Mouse (Mus musculus) neural tube, embryonic 12.5 days (tissue): ENCODE results near the gene Tcp1. TPM values are rescaled to one million over a fixed set of nuclear protein-coding genes. Genes with fewer than 3 reads are reported as not detected.
"Not testable (repeated sequence)": the region's sequence is repeated elsewhere in the genome, so short reads cannot be mapped to it uniquely, and the experiment has no call there.

Experiments used
- ATAC-seq: fragments of 200-750 bp; cut with Nextera tagmentation; 2 replicates; pipeline ENCODE4 v1.8.0; 2017; ENCODE audit warnings: low read depth, mild to moderate bottlenecking, moderate TSS enrichment, moderate library complexity; ENCODE audit not compliant: low FRiP score
- H3K27ac ChIP-seq: fragments of 300-500 bp; sonication (generic); 2 replicates; pipeline ENCODE4 v1.5.1; 2016
- H3K27me3 ChIP-seq: fragments of 300-500 bp; sonication (generic); replicated peaks from 2 replicates; pipeline ENCODE4 v1.6.1; 2016; ENCODE audit warnings: mild to moderate bottlenecking
- H3K36me3 ChIP-seq: fragments of 300-500 bp; sonication (generic); 2 replicates; pipeline ENCODE4 v1.6.1; 2016; ENCODE audit warnings: mild to moderate bottlenecking
- H3K4me1 ChIP-seq: fragments of 300-500 bp; sonication (generic); 2 replicates; pipeline ENCODE4 v1.6.1; 2016
- H3K4me2 ChIP-seq: fragments of 300-500 bp; sonication (generic); replicated peaks from 2 replicates; pipeline ENCODE4 v1.6.1; 2016; ENCODE audit warnings: mild to moderate bottlenecking
- H3K4me3 ChIP-seq: fragments of 300-500 bp; sonication (generic); 2 replicates; pipeline ENCODE4 v1.5.1; 2016
- H3K9ac ChIP-seq: fragments of 300-500 bp; sonication (generic); 2 replicates; pipeline ENCODE4 v1.6.1; 2016; ENCODE audit warnings: mild to moderate bottlenecking
- H3K9me3 ChIP-seq: fragments of 300-500 bp; sonication (generic); 2 replicates; pipeline ENCODE4 v1.6.1; 2016; ENCODE audit warnings: mild to moderate bottlenecking
- WGBS: fragments of 180-500 bp; shearing (Covaris S2); methylation state at CpG from one replicate; pipeline ENCODE4 v1.1.7; 2016; 5-methylcytosine and 5-hydroxymethylcytosine counted together
- polyA plus RNA-seq: library from polyadenylated mRNA; unstranded; fragments of >200 nt; fragmentation: Nextera tagmentation; extraction: Ambion mirVana; gene quantifications from 2 replicates; pipeline ENCODE4 v1.2.1, GENCODE M21; 2016

Gene Tcp1
- polyA plus RNA-seq, 1 experiment from 2014 or later, result 477 TPM

DNA sequence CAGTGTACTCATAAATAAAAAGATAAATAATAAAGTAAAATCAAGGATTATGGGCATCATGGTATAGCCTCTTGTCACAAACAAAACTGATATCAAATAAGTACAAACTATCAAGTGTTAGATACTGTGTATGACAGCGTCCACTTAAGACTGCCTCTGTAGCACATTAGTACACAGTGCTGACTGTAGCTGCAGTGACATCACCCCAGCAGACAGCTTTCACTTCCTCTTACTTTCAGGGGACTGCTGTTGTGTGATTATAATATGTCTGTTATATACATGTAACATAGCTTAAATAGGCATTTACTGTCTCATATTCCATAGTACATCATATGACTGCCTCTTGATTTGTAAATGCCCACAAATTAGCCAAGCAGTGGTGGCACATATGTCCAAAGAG, 5.6 kb downstream of the Tcp1 start:
- ATAC-seq, result no peak
- 100% methylated on average over 1 of the region's 1 CpGs for WGBS
- no peak overlapping the region for H3K9ac ChIP-seq

DNA sequence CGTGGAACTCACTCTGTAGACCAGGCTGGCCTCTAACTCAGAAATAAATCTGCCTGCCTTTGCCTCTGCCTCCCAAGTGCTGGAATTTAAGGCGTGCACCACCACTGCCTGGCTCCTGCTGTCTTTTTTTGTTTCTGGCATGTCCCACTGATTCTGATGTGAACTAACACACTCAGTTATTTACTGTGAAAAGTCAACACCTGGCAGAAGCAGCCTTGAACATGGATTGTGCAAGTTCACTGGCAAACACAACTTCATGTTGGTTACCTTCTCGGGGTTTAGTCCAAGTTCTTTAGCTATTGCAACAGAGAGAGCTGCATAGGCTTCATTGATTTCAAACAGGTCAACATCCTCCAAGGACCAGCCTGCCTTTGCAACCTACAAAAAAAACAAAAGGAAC, 9.5 kb downstream of the Tcp1 start:
- WGBS, result 92% methylated on average over 3 of the region's 3 CpGs
- Histone ChIP-seq H3K9me3 (no peaks in the 10 kb centered on the region), H3K27ac (no peak overlapping the region), H3K36me3 (peaks cover 71% of the 10 kb centered on the region), H3K9ac (no peak overlapping the region), H3K4me3 (no peak overlapping the region), H3K4me2 (no peak overlapping the region), H3K27me3 (no peaks in the 10 kb centered on the region), H3K4me1 (no peaks in the 10 kb centered on the region)
- no peak for ATAC-seq

More for the DNA sequence above, 5.6 kb downstream of the Tcp1 start:
- H3K4me2 ChIP-seq, result no peak overlapping the region
- no peaks in the 10 kb centered on the region for H3K9me3 ChIP-seq
- H3K4me3 ChIP-seq, result no peak overlapping the region
- peaks cover 73% of the 10 kb centered on the region for H3K36me3 ChIP-seq
- no peaks in the 10 kb centered on the region for H3K27me3 ChIP-seq
- peaks cover 3% of the 10 kb centered on the region; the same call in 1 of the 2 replicates for H3K4me1 ChIP-seq
- no peak overlapping the region for H3K27ac ChIP-seq

DNA sequence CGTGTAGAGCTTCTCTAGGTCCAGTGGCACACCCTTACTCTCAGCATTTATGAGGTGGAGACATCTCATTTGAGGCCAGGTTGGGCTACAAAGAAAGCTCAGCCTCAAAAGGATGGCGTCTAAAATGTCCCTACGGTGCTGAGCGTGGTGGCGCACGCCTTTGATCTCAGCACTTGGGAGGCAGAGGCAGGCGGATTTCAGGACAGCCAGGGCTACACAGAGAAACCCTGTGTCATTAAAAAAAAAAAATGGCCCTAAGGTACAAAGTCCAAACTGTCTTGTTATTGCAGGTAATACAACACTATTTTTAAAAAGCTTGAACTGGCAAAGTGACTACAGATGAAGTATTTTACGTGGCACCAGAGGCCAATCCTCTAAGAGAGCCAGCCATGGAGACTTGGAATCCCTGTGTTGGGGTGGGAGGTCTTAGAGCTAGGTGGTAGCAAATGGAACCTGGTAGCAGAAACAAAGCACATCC, 10.2 kb downstream of the Tcp1 start:
- no peak overlapping the region for H3K9ac ChIP-seq
- no peaks in the 10 kb centered on the region for H3K27me3 ChIP-seq
- H3K4me2 ChIP-seq, result no peak overlapping the region
- ATAC-seq, result no peak
- H3K4me1 ChIP-seq, result no peaks in the 10 kb centered on the region
- no peak overlapping the region for H3K4me3 ChIP-seq
- no peaks in the 10 kb centered on the region for H3K9me3 ChIP-seq
- H3K36me3 ChIP-seq, result peaks cover 63% of the 10 kb centered on the region
- WGBS, result 92% methylated on average over 8 of the region's 8 CpGs
- no peak overlapping the region for H3K27ac ChIP-seq

DNA sequence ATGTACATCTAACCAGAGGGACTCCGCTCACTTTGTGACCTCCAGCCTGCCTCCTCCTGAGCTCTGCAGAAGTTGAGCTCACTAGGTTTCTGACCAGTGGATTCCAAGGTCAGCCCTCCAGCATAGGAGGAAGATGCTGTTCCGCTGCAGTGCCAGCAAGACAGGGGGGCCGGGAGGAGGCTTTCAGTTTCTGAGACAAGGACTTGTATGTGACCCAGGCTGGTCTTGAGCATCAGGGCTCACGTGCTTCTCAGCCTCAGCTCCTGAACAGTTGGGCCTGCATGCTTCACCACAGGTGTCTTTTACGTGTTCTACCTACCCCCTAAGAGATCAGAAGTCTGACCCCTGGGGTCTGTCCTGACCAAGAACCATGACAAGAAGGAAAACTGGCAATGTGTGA, 16.1 kb downstream of the Tcp1 start:
- not testable (repeated sequence) for H3K36me3 ChIP-seq, ATAC-seq, H3K9ac ChIP-seq, H3K4me3 ChIP-seq, H3K27me3 ChIP-seq, H3K4me2 ChIP-seq, H3K27ac ChIP-seq, H3K4me1 ChIP-seq, H3K9me3 ChIP-seq
- WGBS, result 89% methylated on average over 5 of the region's 5 CpGs

DNA sequence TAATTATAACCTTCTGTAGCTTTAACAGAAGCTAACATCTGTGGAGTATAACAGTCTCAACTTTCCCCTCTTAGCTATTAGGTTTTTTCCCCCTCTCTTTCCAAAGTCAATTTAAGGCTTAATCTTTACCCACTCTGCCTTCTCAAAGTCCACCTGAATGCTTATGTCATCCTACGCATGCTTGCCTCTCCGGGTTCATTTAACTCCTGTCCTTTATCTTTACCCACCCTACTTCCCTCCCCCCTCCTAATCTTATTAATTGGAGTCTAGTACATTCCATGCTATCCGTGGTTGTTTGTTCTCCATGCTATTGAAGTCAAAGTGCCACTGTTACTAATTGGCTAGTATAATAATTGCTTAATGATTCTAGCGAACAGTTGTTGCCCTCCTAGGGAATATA, 20.2 kb downstream of the Tcp1 start:
- Histone ChIP-seq H3K4me3 (no peak overlapping the region), H3K36me3 (no peaks in the 10 kb centered on the region), H3K4me2 (no peak overlapping the region), H3K9me3 (no peaks in the 10 kb centered on the region), H3K4me1 (peaks cover 6% of the 10 kb centered on the region), H3K27me3 (no peaks in the 10 kb centered on the region), H3K27ac (no peak overlapping the region), H3K9ac (no peak overlapping the region)
- 63% methylated on average over 4 of the region's 4 CpGs for WGBS
- no peak for ATAC-seq

DNA sequence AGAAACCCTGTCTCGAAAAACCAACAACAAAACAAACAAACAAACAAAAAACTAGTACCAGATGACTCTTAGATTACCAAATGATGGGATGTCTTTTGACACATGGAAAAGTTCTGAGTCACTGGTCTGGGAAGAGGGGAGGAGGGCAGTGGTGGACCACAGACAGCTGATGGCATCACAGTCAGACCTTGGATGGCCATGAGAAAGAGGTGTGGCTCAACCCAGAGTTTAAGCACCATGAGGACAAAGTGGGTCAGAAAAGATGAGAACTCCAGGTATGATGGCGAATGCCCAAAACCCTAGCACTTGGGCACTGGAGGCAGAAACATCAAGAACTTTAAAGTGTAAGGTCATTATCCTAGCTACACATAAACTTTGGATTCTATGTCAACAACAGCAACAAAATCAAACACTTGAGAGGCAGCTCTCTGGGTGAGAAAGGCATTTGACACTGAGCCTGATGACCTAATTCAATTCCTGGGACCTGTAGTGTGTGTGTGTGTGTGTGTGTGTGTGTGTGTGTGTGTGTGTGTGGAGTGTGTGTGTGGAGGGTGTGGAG, 22.0 kb downstream of the Tcp1 start:
- H3K27ac ChIP-seq, result no peak overlapping the region
- H3K4me1 ChIP-seq, result peaks cover 6% of the 10 kb centered on the region
- H3K9ac ChIP-seq, result no peak overlapping the region
- H3K36me3 ChIP-seq, result peaks cover 5% of the 10 kb centered on the region
- no peaks in the 10 kb centered on the region for H3K27me3 ChIP-seq
- no peak overlapping the region for H3K4me2 ChIP-seq
- 91% methylated on average over 2 of the region's 2 CpGs for WGBS
- H3K9me3 ChIP-seq, result no peaks in the 10 kb centered on the region
- no peak overlapping the region for H3K4me3 ChIP-seq
- ATAC-seq, result no peak

DNA sequence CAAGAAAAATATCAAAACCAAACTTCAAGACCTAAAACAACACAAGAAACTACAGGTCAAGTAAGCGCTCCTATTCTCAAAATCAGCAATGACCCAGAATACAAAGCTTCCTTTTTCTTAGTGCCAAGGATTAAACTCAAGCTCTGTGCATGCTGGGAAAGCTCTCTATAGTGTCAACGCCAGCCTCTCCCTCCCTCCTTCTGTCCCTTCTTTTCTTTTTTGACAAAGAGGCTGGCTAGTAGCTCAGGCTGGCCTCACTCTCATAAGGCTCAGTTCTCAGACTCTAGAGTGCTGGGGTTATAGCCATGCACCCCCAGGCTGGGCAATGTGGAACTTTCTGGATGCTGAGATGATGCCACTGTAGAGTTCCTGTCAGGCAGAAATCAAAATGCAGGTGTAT, 22.6 kb downstream of the Tcp1 start:
- H3K27me3 ChIP-seq, result no peaks in the 10 kb centered on the region
- 61% methylated on average over 2 of the region's 2 CpGs for WGBS
- peaks cover 11% of the 10 kb centered on the region for H3K36me3 ChIP-seq
- H3K4me2 ChIP-seq, result no peak overlapping the region
- H3K9me3 ChIP-seq, result no peaks in the 10 kb centered on the region
- H3K4me1 ChIP-seq, result peaks cover 6% of the 10 kb centered on the region
- no peak for ATAC-seq
- H3K27ac ChIP-seq, result no peak overlapping the region
- no peak overlapping the region for H3K9ac ChIP-seq
- H3K4me3 ChIP-seq, result no peak overlapping the region

DNA sequence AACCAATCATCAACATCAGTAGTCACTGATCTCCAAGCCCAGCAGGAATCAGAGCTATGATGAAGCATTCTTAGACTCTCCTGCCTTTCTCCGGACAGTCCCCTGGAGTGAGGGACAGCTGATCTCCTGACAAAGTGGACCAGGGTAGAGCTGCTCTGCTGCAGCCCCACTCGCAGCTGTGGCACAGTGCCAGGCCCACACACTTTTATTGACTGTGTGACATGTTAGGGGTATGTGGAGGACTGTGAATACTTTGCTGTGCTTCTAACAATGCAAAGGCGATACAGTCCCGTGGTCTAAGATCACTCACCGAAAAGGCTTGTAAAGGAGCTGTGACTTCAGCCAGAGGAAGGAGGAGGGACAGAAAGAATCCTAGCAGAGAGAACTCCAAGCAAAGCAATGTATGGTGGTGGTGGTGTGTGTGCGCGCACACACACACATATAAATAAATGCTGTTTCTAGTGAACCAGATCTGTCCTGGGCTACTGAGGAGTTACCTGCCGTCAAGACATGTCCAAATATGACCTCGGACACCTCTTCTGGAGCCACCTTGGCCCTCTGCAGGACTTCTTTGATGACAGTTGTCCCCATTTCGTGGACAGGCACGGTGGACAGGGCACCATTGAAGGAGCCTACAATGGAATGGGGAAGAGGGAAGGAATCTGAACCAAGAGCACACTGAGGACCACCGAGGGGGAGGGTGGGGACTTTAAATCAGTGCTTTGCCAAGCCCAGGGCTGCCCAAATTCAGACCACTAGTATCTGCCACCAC, 24.1 kb downstream of the Tcp1 start:
- H3K4me2 ChIP-seq, result peak overlapping the region; percentile 45
- H3K27ac ChIP-seq, H3K9me3 ChIP-seq, H3K4me1 ChIP-seq, H3K4me3 ChIP-seq, H3K27me3 ChIP-seq: not testable (repeated sequence)
- H3K9ac ChIP-seq, result 0 out of 2 replicates have a peak overlapping the region, but pooled peaks have one; percentile 5
- peaks cover 22% of the 10 kb centered on the region for H3K36me3 ChIP-seq
- peak; percentile 50; the same call in 1 of the 2 replicates for ATAC-seq
- 41% methylated on average over 3 of the region's 12 CpGs for WGBS

DNA sequence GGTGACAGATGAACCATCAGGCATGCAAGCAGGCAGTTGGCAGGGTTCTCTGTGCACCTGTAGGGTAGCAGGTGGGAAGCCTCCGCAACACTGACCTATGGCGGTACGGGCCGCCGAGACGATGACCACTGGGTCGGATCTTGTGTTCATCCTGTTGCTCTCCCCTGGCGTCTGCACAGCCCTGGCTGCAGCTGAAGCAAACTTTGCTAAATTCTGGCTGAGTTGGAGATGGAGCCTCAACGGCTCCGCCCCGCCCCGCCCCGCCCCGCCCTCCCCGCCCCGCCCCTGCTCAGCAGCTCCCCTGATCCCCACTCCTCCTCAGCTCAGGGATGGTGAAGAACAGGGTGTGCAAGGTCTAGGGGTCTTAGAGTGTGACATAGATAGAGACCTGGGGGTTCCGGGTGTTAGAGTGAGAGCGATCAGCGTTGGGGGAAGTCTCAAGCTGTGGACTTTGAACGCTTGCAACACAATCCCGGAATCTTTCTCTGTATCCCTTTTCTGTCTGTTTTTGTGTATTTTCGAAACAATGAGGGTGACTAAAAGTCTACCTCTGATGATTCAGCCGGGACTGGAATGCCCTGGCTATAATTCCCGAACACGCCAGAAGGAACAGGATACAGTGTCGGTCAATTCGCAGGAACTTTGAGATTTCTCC, 24.8 kb downstream of the Tcp1 start, which contains the start of gene Acat3:
Acat3 (minus strand) TSS at position 450 of the 655 bp plus-strand sequence.
- H3K4me1 ChIP-seq, result peaks cover 6% of the 10 kb centered on the region
- H3K27me3 ChIP-seq, result no peaks in the 10 kb centered on the region
- peaks cover 29% of the 10 kb centered on the region for H3K36me3 ChIP-seq
- no peak within 1 kb of the TSS for H3K27ac ChIP-seq
- peak within 1 kb of the TSS; percentile 5; the same call in 1 of the 2 replicates for H3K9ac ChIP-seq
- no peaks in the 10 kb centered on the region for H3K9me3 ChIP-seq
- peak within 1 kb of the TSS; percentile 45 for H3K4me2 ChIP-seq
- peak; percentile 37; the same call in 1 of the 2 replicates for ATAC-seq
- 15% methylated on average over 27 of the region's 27 CpGs for WGBS
- no peak within 1 kb of the TSS for H3K4me3 ChIP-seq

DNA sequence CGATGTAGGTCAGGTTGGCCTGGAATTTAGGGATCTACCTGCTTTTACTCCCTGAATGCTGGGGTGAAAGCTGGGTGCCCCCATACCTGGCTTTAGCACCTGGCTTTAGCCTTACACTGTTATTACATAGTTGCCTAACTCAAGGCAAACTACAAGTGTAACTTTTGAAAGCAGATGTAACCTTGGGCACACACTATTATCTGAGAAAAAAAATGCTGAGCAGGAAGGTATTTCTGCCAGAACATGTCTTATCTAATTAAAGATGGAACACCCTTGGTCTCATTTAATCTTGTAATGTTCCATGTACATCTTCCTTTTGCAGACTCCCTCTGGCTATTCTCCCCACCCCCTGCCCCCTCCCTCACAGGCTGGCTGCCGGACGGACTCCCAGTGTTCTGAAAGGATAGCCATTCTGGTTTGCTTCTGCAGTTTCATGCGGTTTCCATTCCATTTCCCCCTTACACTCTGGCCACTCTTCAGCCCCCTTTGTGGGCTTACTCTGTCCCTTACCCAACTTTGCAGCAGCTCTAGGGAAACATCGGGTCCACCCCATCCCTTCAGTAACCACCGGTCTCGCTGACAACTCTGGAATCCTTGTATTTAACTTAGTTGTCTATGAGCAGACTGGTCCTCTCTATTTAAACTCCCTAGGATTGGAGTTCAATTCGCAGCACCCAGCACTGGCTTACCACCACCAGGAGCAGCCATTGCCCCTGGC, 26.2 kb downstream of the Tcp1 start:
- no peaks in the 10 kb centered on the region for H3K9me3 ChIP-seq
- H3K4me1 ChIP-seq, result peaks cover 6% of the 10 kb centered on the region
- H3K36me3 ChIP-seq, result peaks cover 39% of the 10 kb centered on the region
- H3K27me3 ChIP-seq, result no peaks in the 10 kb centered on the region
- no peak overlapping the region for H3K4me3 ChIP-seq
- no peak overlapping the region for H3K4me2 ChIP-seq
- no peak overlapping the region for H3K9ac ChIP-seq
- no peak for ATAC-seq
- H3K27ac ChIP-seq, result no peak overlapping the region
- 79% methylated on average over 8 of the region's 8 CpGs for WGBS

DNA sequence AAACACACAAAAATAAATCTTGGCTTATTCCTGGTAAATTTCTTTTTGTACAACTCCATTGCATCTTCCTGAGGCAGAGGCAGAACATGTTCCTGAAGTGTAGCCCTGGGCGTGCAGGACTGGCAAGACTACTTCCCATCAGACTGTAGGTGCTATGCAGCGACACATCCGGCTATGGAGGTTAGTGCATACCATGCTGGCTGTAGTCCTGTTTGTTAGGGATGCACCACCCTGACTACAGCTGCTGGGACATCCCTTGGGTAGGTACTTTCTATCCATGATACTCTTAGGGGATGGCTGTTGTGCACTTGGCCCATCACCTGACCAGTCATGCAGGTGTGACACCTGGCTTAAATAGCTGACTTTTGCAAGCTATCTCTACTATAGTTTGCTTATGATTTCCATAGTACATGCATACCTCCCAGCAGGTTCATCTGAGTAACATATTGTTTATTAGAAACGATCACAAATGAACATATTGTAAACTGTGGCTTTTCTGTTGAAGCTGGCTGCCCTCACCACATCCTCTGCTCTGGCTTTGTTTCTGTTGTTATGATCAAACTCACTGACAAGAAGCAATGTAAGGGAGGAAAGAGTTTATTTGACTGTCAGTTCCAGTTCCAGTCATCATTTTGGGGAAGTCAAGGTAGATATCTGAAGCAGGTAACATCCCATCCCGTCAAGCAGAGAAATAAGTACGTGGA, 27.1 kb downstream of the Tcp1 start:
- 93% methylated on average over 6 of the region's 6 CpGs for WGBS
- Histone ChIP-seq H3K27ac (no peak overlapping the region), H3K4me3 (no peak overlapping the region), H3K9ac (no peak overlapping the region), H3K9me3 (no peaks in the 10 kb centered on the region), H3K27me3 (no peaks in the 10 kb centered on the region), H3K36me3 (peaks cover 45% of the 10 kb centered on the region), H3K4me1 (peaks cover 6% of the 10 kb centered on the region), H3K4me2 (no peak overlapping the region)
- ATAC-seq, result no peak
